8 mouse cellular contexts compared by ENCODE assay signal in genomic region chr8:86389690-86390671, GRCm38 (mm10).
DNase-seq lines count a peak whose midpoint lies in the region; ATAC-seq lines count a peak whose summit lies in the region.

No protein-coding gene starts in this region.

- WGBS in kidney, embryonic 15.5 days: 34% methylated on average over 3 of the region's 3 CpGs
- WGBS in hindbrain, embryonic 15.5 days: 17% methylated on average over 3 of the region's 3 CpGs
- 36% methylated on average over 3 of the region's 3 CpGs for WGBS in limb, embryonic 12.5 days
- 36% methylated on average over 3 of the region's 3 CpGs for WGBS in stomach, embryonic 15.5 days

- H3K9me3 ChIP-seq in kidney, embryonic 15.5 days (replicated peaks): no peaks in the 10 kb centered on the region
- no peaks in the 10 kb centered on the region for H3K9me3 ChIP-seq in hindbrain, embryonic 15.5 days
- no peaks in the 10 kb centered on the region for H3K9me3 ChIP-seq in limb, embryonic 12.5 days
- H3K9me3 ChIP-seq in stomach, embryonic 15.5 days: no peaks in the 10 kb centered on the region

- DNase-seq in kidney, postnatal 4 days: no peak
- peak; percentile 64 for DNase-seq in embryo, embryonic 9.5 days (ENCODE audit: extremely low spot score)
- no peak for DNase-seq in cerebellum, adult 9-10 months
- DNase-seq in heart, adult 18-20 months: no peak

- H3K36me3 ChIP-seq in kidney, embryonic 15.5 days: no peaks in the 10 kb centered on the region
- H3K36me3 ChIP-seq in hindbrain, embryonic 15.5 days: no peaks in the 10 kb centered on the region
- H3K36me3 ChIP-seq in limb, embryonic 12.5 days: no peaks in the 10 kb centered on the region
- no peaks in the 10 kb centered on the region for H3K36me3 ChIP-seq in stomach, embryonic 15.5 days

- no peaks in the 10 kb centered on the region for H3K27me3 ChIP-seq in kidney, embryonic 15.5 days
- H3K27me3 ChIP-seq in hindbrain, embryonic 15.5 days: no peaks in the 10 kb centered on the region
- H3K27me3 ChIP-seq in limb, embryonic 12.5 days: no peaks in the 10 kb centered on the region
- no peaks in the 10 kb centered on the region for H3K27me3 ChIP-seq in stomach, embryonic 15.5 days (replicated peaks)

- no peak overlapping the region for H3K4me2 ChIP-seq in kidney, embryonic 15.5 days
- no peak overlapping the region for H3K4me2 ChIP-seq in hindbrain, embryonic 15.5 days
- no peak overlapping the region for H3K4me2 ChIP-seq in limb, embryonic 12.5 days
- H3K4me2 ChIP-seq in stomach, embryonic 15.5 days: no peak overlapping the region

- H3K4me3 ChIP-seq in kidney, embryonic 15.5 days (replicated peaks): no peak overlapping the region
- H3K4me3 ChIP-seq in hindbrain, embryonic 15.5 days: no peak overlapping the region
- no peak overlapping the region for H3K4me3 ChIP-seq in limb, embryonic 12.5 days (replicated peaks)
- no peak overlapping the region for H3K4me3 ChIP-seq in stomach, embryonic 15.5 days (replicated peaks)

- no peaks in the 10 kb centered on the region; the same call in 1 of the 2 replicates for H3K4me1 ChIP-seq in kidney, embryonic 15.5 days
- H3K4me1 ChIP-seq in hindbrain, embryonic 15.5 days (replicated peaks): peaks cover 30% of the 10 kb centered on the region
- H3K4me1 ChIP-seq in limb, embryonic 12.5 days (replicated peaks): peaks cover 15% of the 10 kb centered on the region
- H3K4me1 ChIP-seq in stomach, embryonic 15.5 days: no peaks in the 10 kb centered on the region

- no peak overlapping the region for H3K9ac ChIP-seq in kidney, embryonic 15.5 days
- no peak overlapping the region for H3K9ac ChIP-seq in hindbrain, embryonic 15.5 days
- H3K9ac ChIP-seq in limb, embryonic 12.5 days (replicated peaks): no peak overlapping the region
- no peak overlapping the region for H3K9ac ChIP-seq in stomach, embryonic 15.5 days

- peak; percentile 92 for ATAC-seq in kidney, embryonic 15.5 days (replicated peaks; ENCODE audit: low FRiP score)
- ATAC-seq in hindbrain, embryonic 15.5 days (ENCODE audit: low FRiP score, low read depth): peak; percentile 95
- peak; percentile 81 for ATAC-seq in limb, embryonic 12.5 days (ENCODE audit: insufficient number of reproducible peaks, insufficient read depth, low FRiP score, low TSS enrichment, low read depth)
- ATAC-seq in stomach, embryonic 15.5 days (ENCODE audit: insufficient read depth, low FRiP score, low read depth): peak; percentile 43; the same call in 1 of the 2 replicates

- no peak overlapping the region; the same call in 1 of the 2 replicates for H3K27ac ChIP-seq in kidney, embryonic 15.5 days
- H3K27ac ChIP-seq in hindbrain, embryonic 15.5 days (replicated peaks): peak overlapping the region; percentile 85
- H3K27ac ChIP-seq in limb, embryonic 12.5 days: peak overlapping the region; percentile 23; the same call in 1 of the 2 replicates
- no peak overlapping the region for H3K27ac ChIP-seq in stomach, embryonic 15.5 days

Comparison
In these comparisons a context has a peak if more than half of its experiments do, and no peak if none do; other contexts are left out.
1. ATAC-seq: peak in every context shown above with its lines; median percentile 95 in hindbrain, embryonic 15.5 days; 92 in kidney, embryonic 15.5 days; 81 in limb, embryonic 12.5 days; 43 in stomach, embryonic 15.5 days.
2. H3K27ac ChIP-seq: peak in hindbrain, embryonic 15.5 days (single experiment) and limb, embryonic 12.5 days (single experiment); none in kidney, embryonic 15.5 days (single experiment) and stomach, embryonic 15.5 days (single experiment).